In genomic region chr13:34045511-34046249, GRCm38 (mm10) we compare ENCODE assay signal across 9 mouse cellular contexts. TPM values are rescaled to one million over a fixed set of nuclear protein-coding genes. Genes with fewer than 3 reads are reported as not detected.
DNase-seq lines count a peak whose midpoint lies in the region; ATAC-seq lines count a peak whose summit lies in the region.
"Had no signal": no experiment of that assay in that cellular context is flagged by ENCODE, and none has a peak within 500 bp of the region (broad histone marks: within the 10 kb centered on the region; RNA-seq: fewer than 3 reads in every experiment).

No protein-coding gene starts in this region.

- no peaks in the 10 kb centered on the region for H3K9me3 ChIP-seq in heart, embryonic 10.5 days
- no peaks in the 10 kb centered on the region for H3K9me3 ChIP-seq in hindbrain, embryonic 16.5 days (ENCODE audit: control insufficient read depth, low read length)
- H3K9me3 ChIP-seq in kidney, embryonic 14.5 days (ENCODE audit: control insufficient read depth, low read length) = no peaks in the 10 kb centered on the region
- no peaks in the 10 kb centered on the region for H3K9me3 ChIP-seq in liver, embryonic 15.5 days (replicated peaks)
- H3K9me3 ChIP-seq: limb, embryonic 15.5 days had no signal

- WGBS in heart, embryonic 10.5 days = 61% methylated on average over 5 of the region's 5 CpGs
- 70% methylated on average over 5 of the region's 5 CpGs for WGBS in hindbrain, embryonic 16.5 days
- 60% methylated on average over 5 of the region's 5 CpGs for WGBS in kidney, embryonic 14.5 days
- WGBS in liver, embryonic 15.5 days (ENCODE audit: insufficient replicate concordance) = 46% methylated on average over 5 of the region's 5 CpGs

- H3K36me3 ChIP-seq in heart, embryonic 10.5 days = peaks cover 31% of the 10 kb centered on the region
- peaks cover 4% of the 10 kb centered on the region; the same call in 1 of the 2 replicates for H3K36me3 ChIP-seq in hindbrain, embryonic 16.5 days (ENCODE audit: control insufficient read depth, insufficient read depth, low read length)
- H3K36me3 ChIP-seq in kidney, embryonic 14.5 days (ENCODE audit: control insufficient read depth, insufficient read depth, low read length) = peaks cover 4% of the 10 kb centered on the region; the same call in 1 of the 2 replicates
- H3K36me3 ChIP-seq in liver, embryonic 15.5 days (replicated peaks) = 0 out of 2 replicates have a peak, but pooled peaks cover 9% of the 10 kb centered on the region

- no peak overlapping the region for H3K27ac ChIP-seq in heart, embryonic 10.5 days
- H3K27ac ChIP-seq in hindbrain, embryonic 16.5 days (ENCODE audit: low read depth, low read length) = no peak overlapping the region
- no peak overlapping the region for H3K27ac ChIP-seq in kidney, embryonic 14.5 days (ENCODE audit: low read depth, low read length)
- peak overlapping the region; percentile 52 for H3K27ac ChIP-seq in liver, embryonic 15.5 days (replicated peaks)
- H3K27ac ChIP-seq: limb, embryonic 15.5 days had no signal

- H3K4me1 ChIP-seq in heart, embryonic 10.5 days = 0 out of 2 replicates have a peak, but pooled peaks cover 3% of the 10 kb centered on the region
- H3K4me1 ChIP-seq in hindbrain, embryonic 16.5 days (ENCODE audit: control insufficient read depth, insufficient read depth, low read depth, low read length) = peaks cover 2% of the 10 kb centered on the region; the same call in 1 of the 2 replicates
- H3K4me1 ChIP-seq in kidney, embryonic 14.5 days (ENCODE audit: control insufficient read depth, insufficient read depth, low read length) = no peaks in the 10 kb centered on the region
- peaks cover 17% of the 10 kb centered on the region for H3K4me1 ChIP-seq in liver, embryonic 15.5 days (replicated peaks)

- intact Hi-C loops in heart, postnatal 10 days (cut with DNase I) = loop anchor here (1.0 to 10.0 kb wide), 4 partner anchors 111 to 829 kb away; partner anchors contain the start of genes Prpf4b and Slc22a23

- no peaks in the 10 kb centered on the region for H3K27me3 ChIP-seq in heart, embryonic 10.5 days (ENCODE audit: insufficient read depth, poor library complexity, severe bottlenecking)
- H3K27me3 ChIP-seq in hindbrain, embryonic 16.5 days (replicated peaks; ENCODE audit: control insufficient read depth, insufficient read depth, low read length) = no peaks in the 10 kb centered on the region
- no peaks in the 10 kb centered on the region for H3K27me3 ChIP-seq in kidney, embryonic 14.5 days (ENCODE audit: control insufficient read depth, insufficient read depth, low read length)
- H3K27me3 ChIP-seq in liver, embryonic 15.5 days = no peaks in the 10 kb centered on the region
- H3K27me3 ChIP-seq: limb, embryonic 15.5 days had no signal

- peak; percentile 45; the same call in 1 of the 2 replicates for ATAC-seq in hindbrain, embryonic 16.5 days
- ATAC-seq in kidney, embryonic 14.5 days (ENCODE audit: low FRiP score, low TSS enrichment) = peak; percentile 37; the same call in 1 of the 2 replicates
- ATAC-seq in liver, embryonic 15.5 days (ENCODE audit: insufficient read depth) = peak; percentile 79

- no peak overlapping the region for H3K4me2 ChIP-seq in hindbrain, embryonic 16.5 days (ENCODE audit: low read length)
- no peak overlapping the region for H3K4me2 ChIP-seq in kidney, embryonic 14.5 days (replicated peaks; ENCODE audit: low read depth, low read length)
- H3K4me2 ChIP-seq in liver, embryonic 15.5 days = no peak overlapping the region
- H3K4me2 ChIP-seq: limb, embryonic 15.5 days had no signal

- H3K9ac ChIP-seq in hindbrain, embryonic 16.5 days (ENCODE audit: low read depth, low read length) = no peak overlapping the region
- no peak overlapping the region for H3K9ac ChIP-seq in kidney, embryonic 14.5 days (ENCODE audit: low read depth, low read length)
- H3K9ac ChIP-seq in liver, embryonic 15.5 days = no peak overlapping the region
- H3K9ac ChIP-seq: limb, embryonic 15.5 days had no signal

- H3K4me3 ChIP-seq in heart, embryonic 10.5 days = no peak overlapping the region
- H3K4me3 ChIP-seq in hindbrain, embryonic 16.5 days (ENCODE audit: low read length) = no peak overlapping the region
- no peak overlapping the region for H3K4me3 ChIP-seq in kidney, embryonic 14.5 days (ENCODE audit: low read length)
- H3K4me3 ChIP-seq in liver, embryonic 15.5 days (replicated peaks) = no peak overlapping the region
- H3K4me3 ChIP-seq: limb, embryonic 15.5 days had no signal

- peak; percentile 73 for DNase-seq in heart, embryonic 10.5 days (ENCODE audit: low spot score)
- no peak for DNase-seq in heart, postnatal 10 days
- DNase-seq in layer of hippocampus, adult 18-20 months (ENCODE audit: low spot score in 2 of 2) = no peak
- no peak for DNase-seq in cerebellum, adult 9-10 months
- DNase-seq in urinary bladder, postnatal 25 days (ENCODE audit: low spot score) = no peak

RNA-seq across cellular contexts. Expression of gene Bphl, which starts 8.3 kb away (rescaled TPM):
- polyA plus RNA-seq in heart, embryonic 10.5 days (2016; fragmentation: Nextera tagmentation; extraction: Ambion mirVana) = 41.5 and 45.1 TPM in 2 replicates
- total RNA-seq in heart, postnatal 10 days (2021) = 10 to 100 TPM; 30.4 to 33.8 TPM
- 42.9 and 45.9 TPM in 2 replicates for polyA plus RNA-seq in hindbrain, embryonic 16.5 days (2015; fragmentation: Nextera tagmentation; extraction: Ambion mirVana)
- 47.4 and 49.0 TPM in 2 replicates for polyA plus RNA-seq in kidney, embryonic 14.5 days (2014; fragmentation: Nextera tagmentation; extraction: Ambion mirVana)
- polyA plus RNA-seq in liver, embryonic 15.5 days (2015; fragmentation: Nextera tagmentation; extraction: Ambion mirVana) = 47.6 and 49.2 TPM in 2 replicates
- total RNA-seq in layer of hippocampus, adult 18-20 months (2021) = 10 to 100 TPM; 52.0 to 56.0 TPM

RNA-seq across cellular contexts. Expression of gene Tubb2a, which starts 32.1 kb away (rescaled TPM):
- 99.4 and 115 TPM in 2 replicates for polyA plus RNA-seq in heart, embryonic 10.5 days (2016; fragmentation: Nextera tagmentation; extraction: Ambion mirVana)
- total RNA-seq in heart, postnatal 10 days (2021) = 100 to 1,000 TPM; 114 to 117 TPM
- 3,415 and 3,905 TPM in 2 replicates for polyA plus RNA-seq in hindbrain, embryonic 16.5 days (2015; fragmentation: Nextera tagmentation; extraction: Ambion mirVana)
- 62.1 and 73.4 TPM in 2 replicates for polyA plus RNA-seq in kidney, embryonic 14.5 days (2014; fragmentation: Nextera tagmentation; extraction: Ambion mirVana)
- 62.6 and 74.2 TPM in 2 replicates for polyA plus RNA-seq in liver, embryonic 15.5 days (2015; fragmentation: Nextera tagmentation; extraction: Ambion mirVana)
- total RNA-seq in layer of hippocampus, adult 18-20 months (2021) = 100 to 1,000 TPM; 919 to 955 TPM

RNA-seq across cellular contexts. Expression of gene Serpinb6a, which starts 43.1 kb away (rescaled TPM):
- 38.1 and 42.1 TPM in 2 replicates for polyA plus RNA-seq in heart, embryonic 10.5 days (2016; fragmentation: Nextera tagmentation; extraction: Ambion mirVana)
- total RNA-seq in heart, postnatal 10 days (2021) = 100 to 1,000 TPM; 113 TPM
- polyA plus RNA-seq in hindbrain, embryonic 16.5 days (2015; fragmentation: Nextera tagmentation; extraction: Ambion mirVana) = 40.0 and 42.2 TPM in 2 replicates
- polyA plus RNA-seq in kidney, embryonic 14.5 days (2014; fragmentation: Nextera tagmentation; extraction: Ambion mirVana) = 70.9 and 73.3 TPM in 2 replicates
- polyA plus RNA-seq in liver, embryonic 15.5 days (2015; fragmentation: Nextera tagmentation; extraction: Ambion mirVana) = 15.8 and 16.1 TPM in 2 replicates
- 10 to 100 TPM; 40.4 to 51.1 TPM for total RNA-seq in layer of hippocampus, adult 18-20 months (2021)

RNA-seq across cellular contexts. Expression of gene Ripk1, which starts 43.5 kb away (rescaled TPM):
- 8.3 and 13.4 TPM in 2 replicates for polyA plus RNA-seq in heart, embryonic 10.5 days (2016; fragmentation: Nextera tagmentation; extraction: Ambion mirVana)
- 10 to 100 TPM; 12.9 to 13.5 TPM for total RNA-seq in heart, postnatal 10 days (2021)
- 5.9 and 7.0 TPM in 2 replicates for polyA plus RNA-seq in hindbrain, embryonic 16.5 days (2015; fragmentation: Nextera tagmentation; extraction: Ambion mirVana)
- 9.7 and 20.6 TPM in 2 replicates for polyA plus RNA-seq in kidney, embryonic 14.5 days (2014; fragmentation: Nextera tagmentation; extraction: Ambion mirVana)
- 11.6 and 12.5 TPM in 2 replicates for polyA plus RNA-seq in liver, embryonic 15.5 days (2015; fragmentation: Nextera tagmentation; extraction: Ambion mirVana)
- total RNA-seq in layer of hippocampus, adult 18-20 months (2021) = 1 to 10 TPM; 6.2 to 6.6 TPM

Comparison
In these comparisons a context has a peak if more than half of its experiments do, and no peak if none do; other contexts are left out.
1. RNA of gene Tubb2a, which starts 32.1 kb away (polyA plus RNA-seq): 3,415 to 3,905 TPM in hindbrain, embryonic 16.5 days; 99.4 to 115 TPM in heart, embryonic 10.5 days, 62.1 to 73.4 TPM in kidney, embryonic 14.5 days and 62.6 to 74.2 TPM in liver, embryonic 15.5 days; every median in the first group is over 10 times any median in the second.
2. Peak in every context shown above with its lines, with median percentiles within 50 percentile points of each other: ATAC-seq.